In the genomic region with DNA sequence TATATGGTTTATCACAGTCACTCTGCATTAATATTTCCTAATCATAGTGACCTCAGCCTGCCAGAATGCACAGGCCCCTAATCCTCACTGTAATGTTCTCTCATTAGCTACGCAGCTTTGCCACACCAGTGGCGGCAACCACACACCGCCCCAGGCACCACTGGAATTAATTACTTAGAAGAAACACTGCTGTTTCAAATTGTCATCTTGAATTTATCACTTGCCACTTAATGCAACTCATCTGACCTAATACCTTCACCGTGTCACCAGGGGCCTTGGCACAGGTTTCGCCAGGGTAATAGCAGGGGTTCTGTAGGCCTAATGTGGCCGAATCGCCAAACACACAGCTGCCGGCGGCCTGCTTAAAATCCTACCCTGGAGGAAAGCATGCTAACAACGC, we compare ENCODE assay signal across 17 mouse cellular contexts.
DNase-seq lines count a peak whose midpoint lies in the region; ATAC-seq lines count a peak whose summit lies in the region.
"Had no signal": no experiment of that assay in that cellular context is flagged by ENCODE, and none has a peak within 500 bp of the region (broad histone marks: within the 10 kb centered on the region; RNA-seq: fewer than 3 reads in every experiment).

No protein-coding gene starts in this region.

- ATAC-seq in neural tube, embryonic 13.5 days (ENCODE audit: low read depth), result peak; percentile 61; the same call in 1 of the 2 replicates
- ATAC-seq in neural tube, embryonic 15.5 days (ENCODE audit: low FRiP score), result no peak
- no peak for ATAC-seq in limb, embryonic 12.5 days (ENCODE audit: insufficient number of reproducible peaks, insufficient read depth, low FRiP score, low TSS enrichment, low read depth)
- ATAC-seq in kidney, embryonic 16.5 days (ENCODE audit: low FRiP score, low TSS enrichment), result no peak
- ATAC-seq: intestine, embryonic 16.5 days had no signal

- H3K9ac ChIP-seq in neural tube, embryonic 13.5 days, result no peak overlapping the region
- H3K9ac ChIP-seq in neural tube, embryonic 15.5 days (replicated peaks), result no peak overlapping the region
- no peak overlapping the region for H3K9ac ChIP-seq in limb, embryonic 12.5 days (replicated peaks)
- H3K9ac ChIP-seq in kidney, embryonic 16.5 days (replicated peaks; ENCODE audit: low read length), result no peak overlapping the region
- H3K9ac ChIP-seq: limb, embryonic 15.5 days; stomach, embryonic 15.5 days had no signal

- no peaks in the 10 kb centered on the region for H3K9me3 ChIP-seq in neural tube, embryonic 13.5 days
- H3K9me3 ChIP-seq in neural tube, embryonic 15.5 days (replicated peaks), result no peaks in the 10 kb centered on the region
- H3K9me3 ChIP-seq in limb, embryonic 12.5 days, result no peaks in the 10 kb centered on the region
- H3K9me3 ChIP-seq in kidney, embryonic 16.5 days (ENCODE audit: low read length), result no peaks in the 10 kb centered on the region
- H3K9me3 ChIP-seq: limb, embryonic 15.5 days; stomach, embryonic 15.5 days had no signal

- no peaks in the 10 kb centered on the region for H3K27me3 ChIP-seq in neural tube, embryonic 13.5 days
- H3K27me3 ChIP-seq in neural tube, embryonic 15.5 days (replicated peaks), result no peaks in the 10 kb centered on the region
- H3K27me3 ChIP-seq in limb, embryonic 12.5 days, result no peaks in the 10 kb centered on the region
- H3K27me3 ChIP-seq in kidney, embryonic 16.5 days (ENCODE audit: insufficient read depth, low read length), result no peaks in the 10 kb centered on the region
- H3K27me3 ChIP-seq: stomach, embryonic 15.5 days had no signal

- H3K27ac ChIP-seq in neural tube, embryonic 13.5 days (replicated peaks), result no peak overlapping the region
- no peak overlapping the region for H3K27ac ChIP-seq in neural tube, embryonic 15.5 days (replicated peaks)
- peak overlapping the region; percentile 76 for H3K27ac ChIP-seq in limb, embryonic 12.5 days
- H3K27ac ChIP-seq in kidney, embryonic 16.5 days (ENCODE audit: low read length), result no peak overlapping the region
- H3K27ac ChIP-seq: limb, embryonic 15.5 days; macrophage; stomach, embryonic 15.5 days had no signal

- peak; percentile 21 for DNase-seq in embryo, embryonic 10.5 days (ENCODE audit: low spot score)
- DNase-seq in embryo, embryonic 10 days (ENCODE audit: low spot score), result no peak
- no peak for DNase-seq in thymus, postnatal 0 days (ENCODE audit: low spot score)
- no peak for DNase-seq in layer of hippocampus, adult 11-12 months (ENCODE audit: low spot score)
- DNase-seq: adrenal gland, postnatal 25 days; cerebellum, postnatal 25 days; kidney, postnatal 10 days; lung, adult 18-20 months; thymus, postnatal 14 days had no signal

- peaks cover 28% of the 10 kb centered on the region for H3K4me1 ChIP-seq in neural tube, embryonic 13.5 days (replicated peaks)
- H3K4me1 ChIP-seq in neural tube, embryonic 15.5 days, result peaks cover 14% of the 10 kb centered on the region
- peaks cover 45% of the 10 kb centered on the region for H3K4me1 ChIP-seq in limb, embryonic 12.5 days (replicated peaks)
- H3K4me1 ChIP-seq in kidney, embryonic 16.5 days (ENCODE audit: insufficient read depth, low read length), result no peaks in the 10 kb centered on the region
- H3K4me1 ChIP-seq: stomach, embryonic 15.5 days had no signal

- H3K4me2 ChIP-seq in neural tube, embryonic 13.5 days, result no peak overlapping the region
- H3K4me2 ChIP-seq in neural tube, embryonic 15.5 days, result no peak overlapping the region
- H3K4me2 ChIP-seq in limb, embryonic 12.5 days, result no peak overlapping the region
- H3K4me2 ChIP-seq in kidney, embryonic 16.5 days (replicated peaks; ENCODE audit: low read depth, low read length), result no peak overlapping the region
- H3K4me2 ChIP-seq: limb, embryonic 15.5 days; stomach, embryonic 15.5 days had no signal

- WGBS in neural tube, embryonic 13.5 days, result 35% methylated on average over 10 of the region's 10 CpGs
- WGBS in neural tube, embryonic 15.5 days, result 42% methylated on average over 10 of the region's 10 CpGs
- 13% methylated on average over 10 of the region's 10 CpGs for WGBS in limb, embryonic 12.5 days
- WGBS in kidney, embryonic 16.5 days, result 85% methylated on average over 10 of the region's 10 CpGs

- no peak overlapping the region for H3K4me3 ChIP-seq in neural tube, embryonic 13.5 days
- no peak overlapping the region for H3K4me3 ChIP-seq in neural tube, embryonic 15.5 days (replicated peaks)
- no peak overlapping the region for H3K4me3 ChIP-seq in limb, embryonic 12.5 days (replicated peaks)
- H3K4me3 ChIP-seq in kidney, embryonic 16.5 days (ENCODE audit: low read length), result no peak overlapping the region
- H3K4me3 ChIP-seq: limb, embryonic 15.5 days; stomach, embryonic 15.5 days had no signal

- H3K36me3 ChIP-seq in neural tube, embryonic 13.5 days, result no peaks in the 10 kb centered on the region
- no peaks in the 10 kb centered on the region for H3K36me3 ChIP-seq in neural tube, embryonic 15.5 days
- no peaks in the 10 kb centered on the region for H3K36me3 ChIP-seq in limb, embryonic 12.5 days
- H3K36me3 ChIP-seq in kidney, embryonic 16.5 days (ENCODE audit: insufficient read depth, low read length), result no peaks in the 10 kb centered on the region
- H3K36me3 ChIP-seq: limb, embryonic 15.5 days; stomach, embryonic 15.5 days had no signal
